Mouse (Mus musculus): ENCODE results near the gene Tfpi.
A peak's percentile ranks its signal among the peaks of the same experiment; 100 is the strongest.
"Not testable (repeated sequence)": the region's sequence is repeated elsewhere in the genome, so short reads cannot be mapped to it uniquely, and the experiment has no call there.

Tfpi gene

DNA sequence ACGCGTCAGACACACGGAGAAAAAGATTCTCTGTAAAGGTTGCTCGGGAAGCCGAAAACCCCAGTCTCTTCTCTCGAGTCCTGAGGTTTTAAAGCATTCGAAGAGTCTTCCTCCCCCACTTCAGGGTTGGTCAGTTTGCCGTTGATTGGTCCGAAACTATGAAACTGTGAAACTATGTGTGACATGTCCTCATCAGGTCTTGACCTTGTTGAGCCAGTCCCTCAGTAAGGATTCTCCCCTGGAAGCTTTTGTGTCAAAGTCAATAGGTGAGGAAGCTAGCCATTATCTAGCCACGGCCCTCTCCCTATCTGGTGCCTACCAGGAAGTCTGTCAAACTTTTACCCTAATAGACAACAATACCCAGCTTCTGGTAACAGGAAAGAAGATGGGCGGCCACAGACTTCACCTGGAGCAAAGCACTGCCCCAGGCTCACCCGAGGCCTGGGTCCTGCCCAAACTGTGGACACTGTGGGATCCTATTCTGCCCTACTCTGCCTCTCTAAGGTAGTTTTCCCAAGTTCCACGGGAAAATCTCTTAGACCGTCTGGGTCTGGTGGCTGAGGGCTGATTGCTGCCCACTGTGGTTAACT, 2.5 kb downstream of the Tfpi start:
- DNase-seq (ENCODE audit: low spot score), result no peak

DNA sequence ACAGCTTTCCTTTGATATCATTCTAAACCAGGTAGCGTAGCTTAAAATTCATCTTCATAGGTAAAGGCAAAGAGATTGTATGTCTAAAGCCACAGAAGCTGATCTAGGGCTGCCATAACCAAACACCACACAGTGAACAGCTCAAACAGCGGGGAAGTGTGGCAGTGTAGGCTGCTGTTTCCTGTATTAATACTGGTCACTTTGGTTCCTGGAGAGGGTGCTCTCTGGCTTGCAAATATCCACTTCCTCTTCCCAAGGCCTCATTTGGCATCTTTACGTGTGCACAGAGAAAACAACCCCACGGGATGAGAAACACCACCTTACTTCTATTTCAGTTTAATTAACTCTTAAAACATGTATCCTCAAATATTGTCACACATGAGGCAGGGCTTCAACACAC, 9.2 kb downstream of the Tfpi start:
- DNase-seq (ENCODE audit: low spot score), result no peak

DNA sequence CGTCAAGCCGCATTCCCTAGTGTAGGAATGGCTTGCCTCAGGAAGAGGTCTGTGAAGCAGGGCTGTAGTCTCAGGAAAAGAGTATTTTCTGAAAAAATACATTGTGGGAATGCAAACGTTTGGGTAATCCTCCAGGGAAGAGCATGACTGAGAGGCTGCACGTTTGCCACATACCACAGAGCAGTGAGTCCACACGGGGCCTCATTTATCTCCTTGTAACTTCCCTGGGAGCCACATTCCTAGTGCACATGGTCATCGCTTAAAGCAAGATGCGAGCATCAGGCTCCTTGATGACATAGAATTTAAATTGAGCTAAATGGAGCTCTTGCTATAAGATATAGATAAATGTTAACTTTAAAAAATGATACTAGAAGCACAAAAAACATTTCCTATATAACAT, 11.6 kb downstream of the Tfpi start:
- DNase-seq (ENCODE audit: low spot score), result no peak

DNA sequence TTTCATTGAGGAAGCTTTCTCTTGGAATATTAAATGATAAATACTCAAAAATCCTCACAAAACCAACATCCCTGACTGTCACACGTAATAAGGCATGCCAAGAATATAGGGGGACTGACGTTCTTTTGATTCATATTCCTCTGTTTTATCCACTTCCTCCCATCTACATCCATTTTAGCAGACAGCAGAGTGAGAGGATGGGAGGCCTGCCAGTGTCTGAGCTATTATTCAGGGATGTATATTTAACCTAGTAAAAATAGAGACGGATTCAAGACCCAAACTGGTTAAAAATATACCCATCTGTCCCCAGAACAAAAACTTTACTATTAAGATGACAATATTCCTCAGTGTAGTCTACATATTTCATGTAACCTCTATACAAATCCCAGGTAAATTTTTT, 14.2 kb downstream of the Tfpi start:
- DNase-seq (ENCODE audit: low spot score), result no peak

DNA sequence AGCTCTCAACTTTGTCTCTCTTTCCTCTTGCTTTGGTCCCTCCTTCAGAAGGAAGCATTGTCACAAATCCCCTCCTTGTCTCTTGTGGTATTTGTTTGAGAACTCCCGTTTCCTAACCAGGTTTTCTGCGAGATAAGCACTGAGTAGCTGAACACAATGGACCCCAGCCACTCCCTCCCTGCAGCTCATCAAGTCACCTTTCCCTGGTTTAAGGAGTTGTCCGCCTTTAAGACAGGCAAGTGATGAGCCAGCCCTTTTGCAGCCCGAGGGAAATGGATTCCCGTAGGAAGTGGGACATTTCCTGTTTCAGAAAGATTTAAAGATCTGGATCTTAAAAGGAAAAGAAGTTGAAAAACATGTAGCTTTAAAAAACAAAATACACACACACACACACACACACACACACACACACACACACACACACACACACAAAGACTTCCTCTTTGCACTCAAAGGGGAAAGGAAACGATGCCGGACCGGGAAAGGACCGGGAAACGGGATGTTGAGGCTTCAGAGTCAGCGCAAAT, 16.9 kb downstream of the Tfpi start:
- no peak for DNase-seq (ENCODE audit: low spot score)

DNA sequence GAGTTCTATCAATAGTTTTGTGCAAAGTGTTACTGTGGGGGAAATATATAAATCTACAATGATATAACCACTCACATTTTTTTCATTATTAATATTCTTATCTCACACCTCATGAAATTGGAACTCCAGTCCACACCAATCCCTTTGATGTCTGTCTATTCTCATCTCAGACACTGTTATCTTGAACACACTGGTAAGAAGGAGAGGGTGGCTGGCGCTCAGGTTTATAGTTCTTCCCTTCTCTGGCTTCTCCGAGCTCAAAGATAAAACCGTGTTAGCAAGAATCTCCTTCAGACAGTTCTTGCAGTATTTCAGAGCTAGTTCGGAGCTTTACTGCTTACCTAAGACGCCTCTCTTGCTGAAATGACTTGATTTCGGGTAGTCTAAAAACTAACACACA, 19.4 kb downstream of the Tfpi start:
- DNase-seq (ENCODE audit: low spot score), result no peak

DNA sequence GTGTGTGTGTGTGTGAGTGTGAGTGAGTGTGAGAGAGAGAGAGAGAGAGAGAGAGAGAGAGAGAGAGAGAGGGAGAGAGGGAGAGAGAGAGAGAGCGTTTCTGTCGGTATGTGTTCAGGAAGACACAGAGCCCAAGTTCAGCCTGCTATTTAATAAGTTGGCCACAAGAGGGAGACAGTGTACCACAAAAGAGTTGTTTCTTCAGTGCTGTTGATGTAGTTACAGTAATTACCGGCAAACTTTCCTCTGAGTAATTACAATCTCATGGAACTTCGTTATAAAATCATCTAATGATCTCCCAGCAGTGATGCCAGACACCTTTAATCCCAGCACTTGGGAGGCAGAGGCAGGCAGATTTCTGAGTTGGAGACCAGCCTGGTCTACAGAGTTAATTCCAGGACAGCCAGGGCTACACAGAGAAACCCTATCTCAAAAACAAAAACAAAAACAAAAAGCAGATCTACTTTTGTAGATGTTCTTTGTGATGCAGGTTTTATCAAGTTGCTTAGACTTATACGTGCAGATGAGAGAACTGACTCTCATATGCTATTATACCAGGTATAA, 21.3 kb downstream of the Tfpi start:
- DNase-seq (ENCODE audit: low spot score), result peak; percentile 63

DNA sequence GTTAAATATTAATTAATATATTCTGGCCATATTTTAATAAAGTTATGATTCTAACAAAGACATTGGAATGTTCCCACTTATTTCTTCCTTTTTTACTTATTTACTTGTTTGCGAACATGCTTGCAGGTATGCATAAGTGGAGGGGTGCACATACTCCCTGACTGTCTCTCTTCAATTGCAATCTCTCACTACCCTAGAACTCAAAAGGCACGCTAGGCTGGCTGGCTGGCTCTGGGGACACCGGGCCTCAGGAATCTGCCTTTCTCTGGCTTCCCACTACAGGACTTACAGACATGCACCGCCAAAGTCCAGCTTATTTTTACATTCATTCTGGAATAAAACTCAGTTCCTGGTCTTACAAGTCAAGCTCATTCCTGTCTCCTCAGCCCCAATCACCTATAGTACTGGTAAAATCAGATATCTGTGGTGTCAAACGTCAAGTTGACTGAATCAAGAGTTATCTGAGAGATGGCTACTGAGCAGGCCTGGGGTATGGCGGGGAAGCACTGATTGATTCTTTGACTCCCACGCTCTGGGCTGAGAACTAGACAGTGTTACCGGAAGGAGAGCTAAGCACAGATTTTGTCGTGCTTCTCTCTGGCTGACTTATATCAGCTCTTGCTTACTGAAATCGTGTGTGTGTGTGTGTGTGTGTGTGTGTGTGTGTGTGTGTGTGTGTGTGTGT, 21.9 kb downstream of the Tfpi start:
- DNase-seq (ENCODE audit: low spot score), result no peak

DNA sequence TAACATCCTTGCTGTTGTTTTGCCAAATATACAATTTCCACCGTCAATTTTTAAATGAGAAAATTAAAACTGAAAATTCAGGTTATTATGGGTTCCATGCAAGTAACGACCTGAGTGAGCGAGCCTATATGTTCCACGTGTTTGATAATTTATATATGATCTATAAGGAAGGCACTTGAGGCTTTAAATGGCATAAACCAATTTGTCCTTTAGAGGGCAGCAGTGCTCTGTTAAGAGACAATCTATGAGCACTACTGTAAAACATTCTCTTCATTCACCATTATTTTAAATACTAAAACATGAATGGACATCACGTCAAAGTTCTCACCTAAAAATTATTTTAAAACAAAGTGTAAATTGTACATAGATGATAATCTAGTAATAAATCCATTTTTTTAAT, 22.5 kb downstream of the Tfpi start:
- DNase-seq (ENCODE audit: low spot score), result peak; percentile 22

DNA sequence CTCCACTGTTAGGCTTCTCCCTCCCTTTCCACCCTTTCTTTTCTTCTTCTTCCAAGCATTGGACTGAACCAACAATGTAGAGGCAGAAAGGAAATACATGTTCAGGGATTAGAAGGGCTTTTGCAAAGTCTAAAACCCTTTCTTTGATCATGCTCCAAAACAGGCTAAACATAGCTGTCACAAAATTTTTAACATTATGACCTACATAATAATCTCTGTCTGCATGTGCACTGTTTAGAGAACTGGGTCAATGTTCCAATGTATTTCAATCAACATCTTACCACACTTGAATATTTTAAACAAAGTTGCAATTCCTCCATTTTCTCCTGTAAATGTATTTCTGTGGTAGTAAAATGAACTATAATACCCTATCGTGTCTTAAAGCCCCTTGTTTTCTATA, 31.1 kb downstream of the Tfpi start:
- DNase-seq (ENCODE audit: low spot score), result no peak

DNA sequence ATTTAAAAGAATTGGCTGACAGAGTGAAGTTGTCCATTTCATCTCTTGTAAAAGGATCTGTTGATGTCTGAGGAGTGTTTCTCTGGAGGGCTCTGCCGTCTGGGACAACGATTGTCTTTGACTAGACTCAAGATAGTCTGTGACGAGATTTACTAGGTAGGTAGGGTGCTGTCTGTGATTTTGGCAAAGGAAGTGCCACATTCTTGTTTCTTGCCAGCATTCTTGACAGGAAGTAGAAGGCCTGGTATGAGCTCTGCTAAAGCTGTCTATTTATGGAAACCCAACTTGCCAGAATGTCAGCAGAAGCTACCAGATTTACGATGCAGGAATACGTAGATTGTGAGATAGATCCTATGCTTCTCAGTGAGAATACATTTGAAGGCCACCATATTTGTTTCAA, 34.6 kb downstream of the Tfpi start:
- no peak for DNase-seq (ENCODE audit: low spot score)

DNA sequence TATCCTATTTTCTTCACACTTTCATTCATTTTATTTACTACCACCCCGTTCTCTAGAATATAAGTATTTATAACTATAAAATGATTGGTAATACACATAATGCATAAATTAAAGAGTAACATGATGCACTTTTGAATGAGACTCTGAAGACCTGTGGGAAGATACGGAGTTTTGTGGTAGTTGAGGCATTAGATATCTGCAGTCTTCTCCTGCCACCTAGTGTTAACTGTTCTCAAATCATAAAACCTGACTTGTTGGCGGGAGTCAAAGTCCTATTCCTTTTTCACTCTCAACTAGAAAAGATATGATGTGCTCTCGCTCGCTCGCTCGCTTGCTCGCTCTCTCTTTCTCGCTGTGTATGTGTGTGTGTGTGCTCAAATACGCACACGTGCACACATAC, 46.9 kb downstream of the Tfpi start:
- peak; percentile 47 for DNase-seq (ENCODE audit: low spot score)

DNA sequence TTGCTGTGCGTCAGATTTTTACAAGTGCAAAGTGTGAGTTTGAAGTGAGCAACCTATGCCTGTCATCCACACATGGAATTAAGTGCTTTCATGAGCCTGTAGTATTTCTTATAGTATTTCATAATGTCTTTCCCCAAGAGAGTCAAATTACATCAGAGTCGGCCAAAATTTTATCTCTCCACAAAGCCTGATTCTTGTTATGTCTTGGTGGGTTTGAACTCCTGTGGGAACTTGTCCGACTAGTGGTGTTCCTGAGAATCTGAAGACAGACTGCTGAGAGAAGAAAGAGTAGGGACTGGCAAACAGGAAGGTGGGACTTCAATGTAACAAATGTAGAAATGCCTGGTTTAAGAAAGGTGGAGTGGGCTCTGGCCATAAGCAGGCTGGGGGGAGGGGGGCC, 47.7 kb downstream of the Tfpi start:
- DNase-seq (ENCODE audit: low spot score), result no peak

DNA sequence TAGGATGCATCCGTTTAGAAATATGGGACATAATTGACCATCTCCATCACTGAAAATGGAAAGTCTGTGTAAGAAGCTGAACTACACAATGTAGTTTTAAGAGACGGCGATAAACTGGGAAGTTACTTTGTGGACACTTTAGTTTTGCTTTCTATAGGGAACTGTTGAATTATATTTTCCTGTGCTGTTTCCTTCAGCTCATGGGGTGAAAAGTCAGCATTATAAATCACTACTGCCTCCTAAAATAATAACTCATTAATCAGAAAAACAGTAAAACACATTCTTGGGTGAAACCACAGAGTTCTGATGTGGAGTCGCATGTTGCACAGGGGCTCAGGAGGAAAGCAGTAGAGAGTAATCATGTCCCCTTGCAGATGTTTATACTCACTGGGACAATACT, 50.0 kb downstream of the Tfpi start:
- no peak for DNase-seq (ENCODE audit: low spot score)

DNA sequence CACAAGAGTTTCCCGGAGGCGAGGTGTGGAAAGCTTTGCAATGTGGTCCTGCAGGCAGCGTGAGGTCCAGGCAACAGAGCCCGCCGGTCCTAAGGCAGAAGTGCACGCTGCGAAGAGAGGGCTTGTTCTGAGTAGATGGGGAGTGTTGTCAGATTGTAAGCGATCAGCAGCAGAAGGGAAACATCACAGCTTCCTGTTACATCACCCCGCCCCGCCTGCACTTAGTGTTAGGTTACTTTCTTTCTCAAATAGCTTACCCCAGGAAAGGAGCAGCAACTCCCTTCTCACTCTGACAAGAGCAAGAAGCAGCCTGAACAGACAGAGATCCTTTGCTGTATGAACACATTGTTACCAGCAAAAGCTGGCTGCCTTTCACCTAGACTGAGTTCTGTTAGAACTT, 51.4 kb downstream of the Tfpi start, which contains the start of gene Calcrl:
Gene Calcrl (minus strand): TSS at position 274 of the 400 bp plus-strand sequence.
- peak; percentile 7 for DNase-seq (ENCODE audit: low spot score)

DNA sequence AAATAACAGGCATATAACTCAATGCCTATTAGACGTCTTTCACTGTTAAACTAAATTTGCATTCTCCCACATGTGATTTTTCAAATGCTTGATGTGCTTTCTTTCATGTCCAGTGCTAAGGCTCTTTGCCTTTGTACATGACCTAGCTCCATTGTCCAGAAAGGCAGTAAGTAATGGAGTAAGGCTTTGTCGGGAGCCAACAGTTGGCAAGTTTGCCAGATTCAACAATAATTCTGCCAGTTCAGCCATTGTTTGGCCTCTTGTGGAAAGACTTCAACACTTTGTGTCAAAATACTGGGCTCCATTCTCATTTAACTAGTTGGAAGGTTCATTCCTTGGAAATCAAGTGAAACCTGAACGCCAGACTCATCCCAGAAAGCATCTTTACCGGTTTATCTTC, 60.1 kb downstream of the Tfpi start:
- DNase-seq (ENCODE audit: low spot score), result no peak

DNA sequence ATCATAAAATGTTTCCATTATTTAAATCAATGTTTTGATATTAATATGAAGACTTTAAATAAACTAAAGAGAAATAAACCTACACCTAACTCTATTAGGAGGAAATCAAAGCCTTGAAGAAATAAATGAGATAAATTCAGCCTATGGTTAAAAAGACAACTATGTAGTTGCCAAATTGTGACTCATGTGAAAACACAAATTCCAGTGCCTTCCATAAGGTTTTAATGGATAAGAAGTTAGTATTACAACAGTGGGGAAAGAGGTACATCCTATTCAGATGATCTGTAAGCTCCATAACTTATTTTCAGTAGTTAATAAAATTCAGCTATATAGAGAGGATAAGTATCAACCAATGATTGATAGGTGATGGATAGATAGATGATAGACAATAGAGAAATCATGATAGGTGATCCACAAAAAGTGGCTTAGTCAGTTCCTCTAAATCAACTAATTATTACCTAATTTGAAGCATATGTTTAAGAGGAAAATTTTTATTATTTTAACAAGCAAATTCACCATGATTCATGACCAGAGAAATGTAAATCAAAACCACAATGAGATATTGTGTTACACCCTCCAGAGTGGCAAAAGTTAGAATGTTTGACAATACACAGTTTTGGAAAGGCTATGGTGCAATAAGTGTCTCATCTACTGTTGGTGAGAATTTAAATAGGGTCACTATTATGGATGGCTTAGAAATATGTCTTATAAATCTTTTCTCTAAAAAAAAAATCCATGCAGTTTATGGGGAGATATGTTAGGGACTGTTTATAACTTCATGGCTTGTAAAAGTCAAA, 66.6 kb downstream of the Tfpi start:
- DNase-seq (ENCODE audit: low spot score), result no peak

DNA sequence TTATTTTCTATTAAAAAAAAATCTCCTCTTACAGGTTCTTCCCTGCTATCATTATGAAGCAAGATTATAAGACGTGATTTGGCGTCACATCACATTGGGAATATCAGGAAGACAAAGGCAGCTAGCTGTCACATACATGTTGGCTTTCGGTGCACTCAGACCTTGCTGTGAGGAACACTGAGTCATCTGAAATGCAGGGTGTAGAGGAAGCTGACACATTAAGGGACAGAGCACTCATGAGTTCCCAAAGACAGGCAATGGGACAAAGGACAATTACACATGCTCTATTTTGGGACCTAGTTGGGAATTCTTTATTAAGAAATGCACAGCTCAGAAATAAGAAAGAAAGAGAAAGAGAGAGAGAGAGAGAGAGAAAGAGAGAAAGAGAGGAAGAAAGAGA, 71.7 kb downstream of the Tfpi start:
- no peak for DNase-seq (ENCODE audit: low spot score)

DNA sequence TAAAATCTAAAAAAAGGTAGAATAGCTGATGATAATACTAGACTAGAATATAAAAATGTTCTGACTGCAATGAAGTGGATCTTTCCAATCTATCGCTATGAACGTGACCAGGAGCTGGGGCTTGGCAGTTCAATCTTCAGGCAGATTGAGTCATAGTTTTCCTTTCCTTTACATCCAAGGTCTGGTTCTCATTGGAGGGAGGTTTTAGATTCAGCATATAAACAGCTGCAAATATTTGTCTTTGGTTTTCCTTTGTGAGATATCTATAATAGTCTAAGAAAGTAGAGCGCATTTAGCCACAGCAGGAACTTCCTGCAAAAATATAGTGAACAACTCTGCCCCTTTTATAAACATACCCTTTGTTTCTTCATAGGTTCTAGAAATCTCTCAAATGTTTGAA, 73.9 kb downstream of the Tfpi start:
- DNase-seq (ENCODE audit: low spot score), result no peak

DNA sequence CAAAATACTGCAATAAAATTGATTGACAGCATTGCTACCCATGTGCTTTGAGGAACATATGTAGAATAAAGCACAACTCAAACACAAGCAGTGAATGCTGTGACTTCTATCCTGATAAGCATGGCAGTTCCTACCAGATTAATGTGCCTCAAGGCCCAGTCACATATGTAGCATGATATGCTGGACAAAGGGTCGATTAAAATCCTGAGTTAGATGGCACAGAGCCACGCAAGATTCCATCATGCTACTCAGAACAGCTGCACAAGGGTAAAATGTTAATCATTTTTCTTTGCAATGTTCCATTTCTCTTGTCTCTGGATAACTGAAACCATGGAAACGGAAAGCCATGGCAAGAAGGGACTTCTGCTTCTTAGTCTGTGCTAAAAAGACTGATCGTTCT, 80.0 kb downstream of the Tfpi start:
- no peak for DNase-seq (ENCODE audit: low spot score)

DNA sequence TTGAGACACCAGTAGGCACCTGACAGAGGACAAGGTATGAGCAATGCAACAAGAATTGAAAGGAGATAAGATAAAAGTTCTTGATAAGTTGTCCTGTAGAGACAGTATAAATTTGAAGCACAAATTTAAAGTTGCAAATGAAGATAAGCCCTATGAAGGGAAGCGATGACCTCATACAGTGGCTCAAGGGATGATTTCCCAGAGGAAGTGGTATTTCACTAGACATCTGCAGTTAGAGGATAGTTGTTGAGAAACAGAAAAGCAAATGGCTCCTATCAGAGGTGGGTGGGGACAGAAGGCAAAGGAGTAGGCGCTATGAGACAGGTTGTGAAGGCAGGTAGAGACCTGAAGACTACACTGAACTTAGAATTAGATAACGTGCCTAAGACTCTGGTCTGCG, 83.3 kb downstream of the Tfpi start:
- no peak for DNase-seq (ENCODE audit: low spot score)

DNA sequence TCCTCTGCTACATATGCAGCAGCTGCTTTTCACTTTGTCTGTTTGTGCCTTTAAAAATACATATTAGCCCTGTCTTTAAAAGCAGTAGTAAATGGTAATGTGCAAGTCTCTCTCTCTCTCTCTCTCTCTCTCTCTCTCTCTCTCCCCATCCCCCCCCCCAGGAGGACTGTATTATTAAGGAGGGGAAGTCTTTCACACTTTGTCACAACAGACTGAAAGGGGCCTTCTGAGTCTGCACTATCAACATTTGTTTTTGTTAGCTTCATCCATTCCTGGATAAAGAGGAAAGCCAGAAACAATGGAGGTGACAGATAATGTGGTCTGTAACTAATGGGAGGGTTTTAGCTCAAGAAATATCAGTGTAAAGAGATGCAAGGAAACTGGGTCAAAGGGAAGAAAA, 87.5 kb downstream of the Tfpi start:
- DNase-seq (ENCODE audit: low spot score), result no peak

DNA sequence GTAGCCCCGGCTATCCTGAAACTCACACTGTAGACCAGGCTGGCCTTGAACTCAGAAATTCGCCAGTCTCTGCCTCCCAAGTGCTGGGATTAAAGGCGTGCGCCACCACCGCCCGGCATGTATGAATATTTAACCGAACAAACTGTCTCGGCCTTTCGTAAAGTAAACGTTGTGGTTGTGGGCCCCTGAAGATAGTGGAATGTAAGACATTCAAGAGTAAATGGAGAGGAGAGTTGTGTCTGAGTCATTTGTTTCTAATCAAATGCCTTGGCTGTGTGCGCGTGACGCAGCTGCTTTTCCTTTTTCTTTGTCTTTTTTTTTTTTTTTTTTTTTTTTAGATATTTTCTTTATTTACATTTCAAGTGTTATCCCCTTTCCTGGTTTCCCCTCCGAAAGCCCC, 88.0 kb downstream of the Tfpi start:
- not testable (repeated sequence) for DNase-seq (ENCODE audit: low spot score)
